Mouse (Mus musculus) megakaryocyte, embryonic 14.5 days (primary cell): ENCODE results near the gene 1700031F05Rik.

Experiments
- FLI1 ChIP-seq: IDR thresholded peaks from 2 replicates; pipeline ENCODE4 v1.6.1; 2012; ENCODE audit warnings: low read length, inconsistent platforms, mixed read lengths
- GATA1 ChIP-seq: IDR thresholded peaks from 3 replicates; pipeline ENCODE4 v1.6.1; 2012; ENCODE audit warnings: mixed read lengths, low read length, inconsistent platforms, borderline replicate concordance

DNA sequence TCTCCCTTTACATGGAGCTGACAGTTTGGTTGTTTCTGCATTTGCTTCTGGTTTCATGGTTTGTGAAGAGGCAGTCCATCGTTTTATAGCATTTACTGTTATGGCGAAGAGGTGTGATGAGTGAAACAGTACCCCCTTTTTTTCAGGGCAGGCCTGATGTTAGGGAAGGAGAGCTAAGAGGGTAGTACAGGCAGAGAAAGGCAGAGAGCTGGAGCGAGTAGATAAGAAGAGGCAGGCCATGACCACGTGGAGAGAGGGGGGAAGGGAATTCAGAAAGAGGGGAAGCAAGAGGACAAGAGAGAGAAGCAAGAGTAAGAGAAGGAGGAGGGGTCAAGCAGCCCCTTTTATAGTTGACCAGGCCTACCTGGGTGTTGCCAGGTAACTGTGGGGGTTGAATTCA, 55.5 kb downstream of the 1700031F05Rik start:
- TF ChIP-seq GATA1 (no peak), FLI1 (no peak)
